ENCODE assay signal across 16 mouse cellular contexts in genomic region chr17:15370401-15370800, GRCm38 (mm10). TPM values are rescaled to one million over a fixed set of nuclear protein-coding genes. Genes with fewer than 3 reads are reported as not detected.
DNase-seq lines count a peak whose midpoint lies in the region; ATAC-seq and TF ChIP-seq lines count a peak whose summit lies in the region.
"Had no signal": no experiment of that assay in that cellular context is flagged by ENCODE, and none has a peak within 500 bp of the region (broad histone marks: within the 10 kb centered on the region; RNA-seq: fewer than 3 reads in every experiment).

No protein-coding gene starts in this region.

- peak overlapping the region; percentile 63 for H3K4me3 ChIP-seq in forebrain, embryonic 11.5 days (ENCODE audit: low read depth, low read length)
- H3K4me3 ChIP-seq in forebrain, postnatal 0 days (ENCODE audit: low read depth, low read length): no peak overlapping the region
- no peak overlapping the region for H3K4me3 ChIP-seq in kidney, embryonic 15.5 days (replicated peaks)
- peak overlapping the region; percentile 18; the same call in 1 of the 2 replicates for H3K4me3 ChIP-seq in neural tube, embryonic 12.5 days
- H3K4me3 ChIP-seq in neural tube, embryonic 15.5 days (replicated peaks): no peak overlapping the region
- no peak overlapping the region; the same call in 1 of the 2 replicates for H3K4me3 ChIP-seq in neural tube, embryonic 13.5 days
- H3K4me3 ChIP-seq: heart, embryonic 13.5 days; limb, embryonic 15.5 days had no signal

- peaks cover 19% of the 10 kb centered on the region for H3K4me1 ChIP-seq in forebrain, embryonic 11.5 days (replicated peaks; ENCODE audit: control insufficient read depth, insufficient read depth, low read length)
- peaks cover 21% of the 10 kb centered on the region for H3K4me1 ChIP-seq in forebrain, postnatal 0 days (ENCODE audit: insufficient read depth)
- peaks cover 39% of the 10 kb centered on the region for H3K4me1 ChIP-seq in kidney, embryonic 15.5 days
- H3K4me1 ChIP-seq in neural tube, embryonic 12.5 days: peaks cover 54% of the 10 kb centered on the region
- H3K4me1 ChIP-seq in neural tube, embryonic 15.5 days: peaks cover 42% of the 10 kb centered on the region
- peaks cover 60% of the 10 kb centered on the region for H3K4me1 ChIP-seq in neural tube, embryonic 13.5 days (replicated peaks)

- no peak for TF ChIP-seq CTCF in forebrain, postnatal 0 days (IDR thresholded peaks at IDR 0.05; ENCODE audit: low read depth)

- no peak for DNase-seq in forebrain, embryonic 11.5 days (ENCODE audit: low spot score)
- no peak for DNase-seq in forebrain, postnatal 0 days
- DNase-seq in kidney, postnatal 36 days: no peak
- DNase-seq in urinary bladder, adult 18-20 months (ENCODE audit: low spot score in 2 of 2): no peak
- DNase-seq: cerebellum, postnatal 25 days; heart, postnatal 4 days; kidney, adult 18-20 months; lung, embryonic 14.5 days; lung, postnatal 4 days; thymus, adult 2 months had no signal

- peaks cover 2% of the 10 kb centered on the region; the same call in 1 of the 2 replicates for H3K27me3 ChIP-seq in forebrain, embryonic 11.5 days (ENCODE audit: control insufficient read depth, insufficient read depth, low read length)
- H3K27me3 ChIP-seq in forebrain, postnatal 0 days (ENCODE audit: insufficient read depth, low read length): no peaks in the 10 kb centered on the region
- H3K27me3 ChIP-seq in kidney, embryonic 15.5 days: peaks cover 32% of the 10 kb centered on the region
- peaks cover 3% of the 10 kb centered on the region; the same call in 1 of the 2 replicates for H3K27me3 ChIP-seq in neural tube, embryonic 12.5 days (replicated peaks)
- H3K27me3 ChIP-seq in neural tube, embryonic 15.5 days (replicated peaks): no peaks in the 10 kb centered on the region
- H3K27me3 ChIP-seq in neural tube, embryonic 13.5 days: no peaks in the 10 kb centered on the region

- no peak overlapping the region for H3K27ac ChIP-seq in forebrain, embryonic 11.5 days (ENCODE audit: low read depth, low read length)
- H3K27ac ChIP-seq in forebrain, postnatal 0 days (ENCODE audit: low read depth, low read length): no peak overlapping the region
- no peak overlapping the region for H3K27ac ChIP-seq in kidney, embryonic 15.5 days
- H3K27ac ChIP-seq in neural tube, embryonic 12.5 days: no peak overlapping the region
- no peak overlapping the region for H3K27ac ChIP-seq in neural tube, embryonic 15.5 days (replicated peaks)
- no peak overlapping the region for H3K27ac ChIP-seq in neural tube, embryonic 13.5 days (replicated peaks)
- H3K27ac ChIP-seq: heart, embryonic 13.5 days; limb, embryonic 15.5 days had no signal

- ATAC-seq in forebrain, embryonic 11.5 days (replicated peaks; ENCODE audit: low FRiP score): no peak
- no peak for ATAC-seq in forebrain, postnatal 0 days
- no peak for ATAC-seq in kidney, embryonic 15.5 days (replicated peaks; ENCODE audit: low FRiP score)
- ATAC-seq in neural tube, embryonic 12.5 days (ENCODE audit: low FRiP score, low read depth): no peak
- no peak for ATAC-seq in neural tube, embryonic 15.5 days (ENCODE audit: low FRiP score)
- ATAC-seq in neural tube, embryonic 13.5 days (ENCODE audit: low read depth): no peak

- H3K36me3 ChIP-seq in forebrain, embryonic 11.5 days (ENCODE audit: control insufficient read depth, insufficient read depth, low read length): peaks cover 33% of the 10 kb centered on the region
- H3K36me3 ChIP-seq in forebrain, postnatal 0 days (ENCODE audit: insufficient read depth): peaks cover 45% of the 10 kb centered on the region
- peaks cover 33% of the 10 kb centered on the region for H3K36me3 ChIP-seq in kidney, embryonic 15.5 days
- H3K36me3 ChIP-seq in neural tube, embryonic 12.5 days: peaks cover 51% of the 10 kb centered on the region
- H3K36me3 ChIP-seq in neural tube, embryonic 15.5 days: peaks cover 43% of the 10 kb centered on the region
- peaks cover 55% of the 10 kb centered on the region for H3K36me3 ChIP-seq in neural tube, embryonic 13.5 days

- peak overlapping the region; percentile 32 for H3K4me2 ChIP-seq in forebrain, embryonic 11.5 days (ENCODE audit: low read depth, low read length, severe bottlenecking)
- H3K4me2 ChIP-seq in forebrain, postnatal 0 days (ENCODE audit: low read depth): no peak overlapping the region
- 0 out of 2 replicates have a peak overlapping the region, but pooled peaks have one; percentile 19 for H3K4me2 ChIP-seq in kidney, embryonic 15.5 days
- H3K4me2 ChIP-seq in neural tube, embryonic 12.5 days (replicated peaks): peak overlapping the region; percentile 88
- H3K4me2 ChIP-seq in neural tube, embryonic 15.5 days: no peak overlapping the region
- H3K4me2 ChIP-seq in neural tube, embryonic 13.5 days: peak overlapping the region; percentile 91
- H3K4me2 ChIP-seq: heart, embryonic 13.5 days; limb, embryonic 15.5 days; lung, embryonic 14.5 days had no signal

- 96% methylated on average over 14 of the region's 14 CpGs for WGBS in forebrain, embryonic 11.5 days
- WGBS in forebrain, postnatal 0 days: 93% methylated on average over 14 of the region's 14 CpGs
- WGBS in kidney, embryonic 15.5 days: 89% methylated on average over 14 of the region's 14 CpGs
- 92% methylated on average over 14 of the region's 14 CpGs for WGBS in neural tube, embryonic 12.5 days
- WGBS in neural tube, embryonic 15.5 days: 92% methylated on average over 14 of the region's 14 CpGs
- 91% methylated on average over 14 of the region's 14 CpGs for WGBS in neural tube, embryonic 13.5 days

- H3K9me3 ChIP-seq in forebrain, embryonic 11.5 days (ENCODE audit: control insufficient read depth, low read length): no peaks in the 10 kb centered on the region
- H3K9me3 ChIP-seq in forebrain, postnatal 0 days (ENCODE audit: low read length): no peaks in the 10 kb centered on the region
- H3K9me3 ChIP-seq in kidney, embryonic 15.5 days (replicated peaks): no peaks in the 10 kb centered on the region
- no peaks in the 10 kb centered on the region for H3K9me3 ChIP-seq in neural tube, embryonic 12.5 days
- H3K9me3 ChIP-seq in neural tube, embryonic 15.5 days (replicated peaks): no peaks in the 10 kb centered on the region
- H3K9me3 ChIP-seq in neural tube, embryonic 13.5 days: no peaks in the 10 kb centered on the region
- H3K9me3 ChIP-seq: heart, embryonic 13.5 days; limb, embryonic 15.5 days had no signal

- H3K9ac ChIP-seq in forebrain, embryonic 11.5 days (ENCODE audit: low read length): no peak overlapping the region; the same call in 1 of the 2 replicates
- H3K9ac ChIP-seq in forebrain, postnatal 0 days: no peak overlapping the region
- H3K9ac ChIP-seq in kidney, embryonic 15.5 days: no peak overlapping the region
- no peak overlapping the region for H3K9ac ChIP-seq in neural tube, embryonic 12.5 days
- H3K9ac ChIP-seq in neural tube, embryonic 15.5 days (replicated peaks): no peak overlapping the region
- H3K9ac ChIP-seq in neural tube, embryonic 13.5 days: no peak overlapping the region
- H3K9ac ChIP-seq: heart, embryonic 13.5 days; limb, embryonic 15.5 days; lung, embryonic 14.5 days had no signal

RNA-seq across cellular contexts. Expression of gene Dll1, which starts 6.3 kb away (rescaled TPM):
- 84.7 and 97.4 TPM in 2 replicates for polyA plus RNA-seq in forebrain, embryonic 11.5 days (2014; fragmentation: Nextera tagmentation; extraction: Ambion mirVana)
- 23.5 and 31.9 TPM in 2 replicates for total RNA-seq in forebrain, postnatal 0 days (2014; rRNA removed)
- polyA plus RNA-seq in forebrain, postnatal 0 days (2015; fragmentation: Nextera tagmentation; extraction: Ambion mirVana): 9.9 and 12.3 TPM in 2 replicates
- polyA plus RNA-seq in kidney, embryonic 15.5 days (2015; fragmentation: Nextera tagmentation; extraction: Ambion mirVana): 30.9 and 32.0 TPM in 2 replicates
- 77.5 and 80.4 TPM in 2 replicates for polyA plus RNA-seq in neural tube, embryonic 12.5 days (2016; fragmentation: Nextera tagmentation; extraction: Ambion mirVana)
- 11.7 and 14.1 TPM in 2 replicates for polyA plus RNA-seq in neural tube, embryonic 15.5 days (2015; fragmentation: Nextera tagmentation; extraction: Ambion mirVana)
- polyA plus RNA-seq in neural tube, embryonic 13.5 days (2015; fragmentation: Nextera tagmentation; extraction: Ambion mirVana): 24.2 and 28.7 TPM in 2 replicates

RNA-seq across cellular contexts. Expression of gene Fam120b, which starts 25.6 kb away (rescaled TPM):
- 32.7 and 33.6 TPM in 2 replicates for polyA plus RNA-seq in forebrain, embryonic 11.5 days (2014; fragmentation: Nextera tagmentation; extraction: Ambion mirVana)
- total RNA-seq in forebrain, postnatal 0 days (2014; rRNA removed): 41.0 and 43.8 TPM in 2 replicates
- 29.3 and 36.3 TPM in 2 replicates for polyA plus RNA-seq in forebrain, postnatal 0 days (2015; fragmentation: Nextera tagmentation; extraction: Ambion mirVana)
- 28.1 and 28.7 TPM in 2 replicates for polyA plus RNA-seq in kidney, embryonic 15.5 days (2015; fragmentation: Nextera tagmentation; extraction: Ambion mirVana)
- polyA plus RNA-seq in neural tube, embryonic 12.5 days (2016; fragmentation: Nextera tagmentation; extraction: Ambion mirVana): 40.8 and 44.5 TPM in 2 replicates
- 43.0 and 44.5 TPM in 2 replicates for polyA plus RNA-seq in neural tube, embryonic 15.5 days (2015; fragmentation: Nextera tagmentation; extraction: Ambion mirVana)
- 42.4 and 45.0 TPM in 2 replicates for polyA plus RNA-seq in neural tube, embryonic 13.5 days (2015; fragmentation: Nextera tagmentation; extraction: Ambion mirVana)

Comparison
In these comparisons a context has a peak if more than half of its experiments do, and no peak if none do; other contexts are left out.
1. H3K4me2 ChIP-seq: peak in forebrain, embryonic 11.5 days (single experiment), kidney, embryonic 15.5 days (single experiment), neural tube, embryonic 12.5 days (single experiment) and neural tube, embryonic 13.5 days (single experiment); none in forebrain, postnatal 0 days (single experiment) and neural tube, embryonic 15.5 days (single experiment).
2. H3K4me3 ChIP-seq: peak in forebrain, embryonic 11.5 days (single experiment) and neural tube, embryonic 12.5 days (single experiment); none in forebrain, postnatal 0 days (single experiment), kidney, embryonic 15.5 days (single experiment), neural tube, embryonic 15.5 days (single experiment) and neural tube, embryonic 13.5 days (single experiment).